Comparison of ENCODE assay signal across 8 mouse cellular contexts in the genomic region with DNA sequence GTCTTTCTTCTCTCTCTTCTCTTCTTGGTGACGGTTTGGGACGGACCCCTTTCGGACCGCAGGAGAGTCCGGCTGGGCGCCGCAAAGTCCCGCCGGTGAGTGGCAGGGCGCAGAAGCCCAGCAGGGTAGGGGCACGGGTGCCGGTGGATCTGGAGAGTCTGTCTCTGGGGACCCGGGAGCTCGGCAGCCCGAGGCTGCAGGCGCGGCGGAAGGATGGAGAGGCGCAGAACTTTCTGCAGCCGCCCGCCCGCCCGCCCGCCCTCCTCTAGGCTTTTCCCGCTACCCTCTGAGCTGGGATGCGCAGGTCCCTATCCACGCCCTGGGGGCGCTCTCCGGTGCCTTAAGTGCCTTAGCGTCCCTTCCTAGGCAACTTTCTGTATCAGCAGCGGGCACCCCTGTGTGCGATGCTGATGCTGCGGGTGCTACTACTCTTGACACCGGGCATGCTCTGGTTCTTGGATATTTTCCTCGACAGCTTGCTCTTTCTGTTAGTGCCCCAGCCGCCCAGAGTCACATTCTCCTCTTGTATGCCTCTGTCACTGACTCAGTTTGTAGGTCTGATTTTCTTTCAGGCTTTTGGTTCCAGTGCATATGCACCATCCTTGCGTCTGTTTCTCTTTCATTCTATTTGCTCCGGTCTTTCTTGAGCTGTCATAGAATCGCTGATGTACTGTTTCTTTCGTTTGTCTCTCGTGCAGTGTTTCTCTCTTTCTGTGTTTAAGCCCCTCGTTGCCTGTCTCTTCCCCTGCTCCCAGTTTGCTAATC. TPM values are rescaled to one million over a fixed set of nuclear protein-coding genes. Genes with fewer than 3 reads are reported as not detected.
DNase-seq lines count a peak whose midpoint lies in the region; ATAC-seq and TF ChIP-seq lines count a peak whose summit lies in the region.

No protein-coding gene starts in this region.

- peak; percentile 28 for ATAC-seq in intestine, embryonic 15.5 days
- no peak for ATAC-seq in liver, embryonic 15.5 days (ENCODE audit: insufficient read depth)
- ATAC-seq in stomach, embryonic 16.5 days (ENCODE audit: insufficient read depth, low FRiP score) = 0 out of 2 replicates have a peak, but pooled peaks have one; percentile 17

- peak overlapping the region; percentile 63 for H3K27ac ChIP-seq in embryonic facial prominence, embryonic 10.5 days (replicated peaks)
- no peak overlapping the region for H3K27ac ChIP-seq in intestine, embryonic 15.5 days
- H3K27ac ChIP-seq in liver, embryonic 15.5 days (replicated peaks) = no peak overlapping the region
- no peak overlapping the region for H3K27ac ChIP-seq in stomach, embryonic 16.5 days (ENCODE audit: low read length)

- H3K36me3 ChIP-seq in embryonic facial prominence, embryonic 10.5 days (replicated peaks) = no peaks in the 10 kb centered on the region
- H3K36me3 ChIP-seq in intestine, embryonic 15.5 days = no peaks in the 10 kb centered on the region
- H3K36me3 ChIP-seq in liver, embryonic 15.5 days (replicated peaks) = no peaks in the 10 kb centered on the region
- H3K36me3 ChIP-seq in stomach, embryonic 16.5 days (ENCODE audit: control insufficient read depth, insufficient read depth, low read length) = no peaks in the 10 kb centered on the region

- no peak for TF ChIP-seq CTCF in lung, adult 2 months (IDR thresholded peaks at IDR 0.05; ENCODE audit: insufficient read depth, low read length)

- no peaks in the 10 kb centered on the region for H3K9me3 ChIP-seq in embryonic facial prominence, embryonic 10.5 days
- no peaks in the 10 kb centered on the region for H3K9me3 ChIP-seq in intestine, embryonic 15.5 days
- H3K9me3 ChIP-seq in liver, embryonic 15.5 days (replicated peaks) = no peaks in the 10 kb centered on the region
- H3K9me3 ChIP-seq in stomach, embryonic 16.5 days (replicated peaks; ENCODE audit: control insufficient read depth, low read length) = no peaks in the 10 kb centered on the region

- no peak for DNase-seq in lung, adult 2 months
- DNase-seq in lung, postnatal 36 days = no peak
- peak; percentile 40 for DNase-seq in embryonic facial prominence, embryonic 10.5 days (ENCODE audit: low spot score)
- no peak for DNase-seq in urinary bladder, postnatal 14 days (ENCODE audit: low spot score)
- DNase-seq in adrenal gland, postnatal 10 days = no peak

- H3K4me2 ChIP-seq in intestine, embryonic 15.5 days (replicated peaks) = peak overlapping the region; percentile 85
- H3K4me2 ChIP-seq in liver, embryonic 15.5 days = peak overlapping the region; percentile 20; the same call in 1 of the 2 replicates
- H3K4me2 ChIP-seq in stomach, embryonic 16.5 days (ENCODE audit: low read depth, low read length) = peak overlapping the region; percentile 75

- peaks cover 48% of the 10 kb centered on the region for H3K27me3 ChIP-seq in embryonic facial prominence, embryonic 10.5 days (replicated peaks; ENCODE audit: low read depth, poor library complexity, severe bottlenecking)
- peaks cover 31% of the 10 kb centered on the region for H3K27me3 ChIP-seq in intestine, embryonic 15.5 days (replicated peaks)
- H3K27me3 ChIP-seq in liver, embryonic 15.5 days = peaks cover 28% of the 10 kb centered on the region
- peaks cover 32% of the 10 kb centered on the region for H3K27me3 ChIP-seq in stomach, embryonic 16.5 days (ENCODE audit: control insufficient read depth, insufficient read depth, low read length)

- no peak overlapping the region for H3K9ac ChIP-seq in intestine, embryonic 15.5 days
- H3K9ac ChIP-seq in liver, embryonic 15.5 days = no peak overlapping the region
- H3K9ac ChIP-seq in stomach, embryonic 16.5 days (ENCODE audit: low read length) = 0 out of 2 replicates have a peak overlapping the region, but pooled peaks have one; percentile 31

- no peaks in the 10 kb centered on the region for H3K4me1 ChIP-seq in lung, adult 2 months (ENCODE audit: control insufficient read depth, insufficient read depth, low read length)
- peaks cover 12% of the 10 kb centered on the region for H3K4me1 ChIP-seq in embryonic facial prominence, embryonic 10.5 days
- H3K4me1 ChIP-seq in intestine, embryonic 15.5 days (replicated peaks) = 0 out of 2 replicates have a peak, but pooled peaks cover 8% of the 10 kb centered on the region
- H3K4me1 ChIP-seq in liver, embryonic 15.5 days (replicated peaks) = no peaks in the 10 kb centered on the region
- no peaks in the 10 kb centered on the region for H3K4me1 ChIP-seq in stomach, embryonic 16.5 days (ENCODE audit: control insufficient read depth, insufficient read depth, low read length)

- peak overlapping the region; percentile 45 for H3K4me3 ChIP-seq in lung, adult 2 months (replicated peaks; ENCODE audit: extremely low read depth, low read depth, low read length)
- H3K4me3 ChIP-seq in embryonic facial prominence, embryonic 10.5 days = peak overlapping the region; percentile 70
- peak overlapping the region; percentile 43 for H3K4me3 ChIP-seq in intestine, embryonic 15.5 days (replicated peaks)
- no peak overlapping the region for H3K4me3 ChIP-seq in liver, embryonic 15.5 days (replicated peaks)
- peak overlapping the region; percentile 47 for H3K4me3 ChIP-seq in stomach, embryonic 16.5 days (replicated peaks; ENCODE audit: low read length)

- 2% methylated on average over 41 of the region's 42 CpGs for WGBS in lung, adult 2 months
- 2% methylated on average over 42 of the region's 42 CpGs for WGBS in embryonic facial prominence, embryonic 10.5 days
- under 1% methylated on average over 32 of the region's 42 CpGs for WGBS in intestine, embryonic 15.5 days
- 5% methylated on average over 41 of the region's 42 CpGs for WGBS in liver, embryonic 15.5 days (ENCODE audit: insufficient replicate concordance)
- 2% methylated on average over 41 of the region's 42 CpGs for WGBS in stomach, embryonic 16.5 days

- TF ChIP-seq POLR2A in lung, adult 2 months (IDR thresholded peaks at IDR 0.05; ENCODE audit: borderline replicate concordance, extremely low read depth, low read depth, low read length) = no peak

RNA-seq across cellular contexts. Expression of a gene that starts 0.8 kb away (rescaled TPM):
- polyA plus RNA-seq in lung, adult 2 months (2012; rRNA removed) = 0.64 and 1.00 TPM in 2 replicates
- 1.3 and 1.5 TPM in 2 replicates for polyA plus RNA-seq in embryonic facial prominence, embryonic 10.5 days (2016; fragmentation: Nextera tagmentation; extraction: Ambion mirVana)
- polyA plus RNA-seq in intestine, embryonic 15.5 days (2015; fragmentation: Nextera tagmentation; extraction: Ambion mirVana) = 0.28 and 0.68 TPM in 2 replicates
- not detected in 2 replicates for polyA plus RNA-seq in liver, embryonic 15.5 days (2015; fragmentation: Nextera tagmentation; extraction: Ambion mirVana)
- polyA plus RNA-seq in stomach, embryonic 16.5 days (2015; fragmentation: Nextera tagmentation; extraction: Ambion mirVana) = 0.26 and 0.58 TPM in 2 replicates
- total RNA-seq in adrenal gland, postnatal 10 days (2021) = under 1 TPM; 0.33 to 0.55 TPM

Comparison
In these comparisons a context has a peak if more than half of its experiments do, and no peak if none do; other contexts are left out.
1. H3K4me2 ChIP-seq: peak in every context shown above with its lines; median percentile 85 in intestine, embryonic 15.5 days; 75 in stomach, embryonic 16.5 days; 20 in liver, embryonic 15.5 days.